Mouse (Mus musculus) stomach, embryonic 16.5 days (tissue): ENCODE measurements around the gene Pold3. TPM values are rescaled to one million over a fixed set of nuclear protein-coding genes. Genes with fewer than 3 reads are reported as not detected.

ENCODE experiments used
- polyA plus RNA-seq: library from polyadenylated mRNA; unstranded; fragments of >200 nt; fragmentation: Nextera tagmentation; extraction: Ambion mirVana; gene quantifications from 2 replicates; pipeline ENCODE4 v1.2.1, GENCODE M21; 2015

Gene Pold3
- polyA plus RNA-seq, 1 experiment from 2014 or later, result 47.8 TPM

Other genes starting within 250 kb of the Pold3 start
- 3.8 and 4.5 TPM in 2 replicates for gene Rnf169, start 141.1 kb downstream of the Pold3 start, polyA plus RNA-seq
- 0.48 and 0.90 TPM in 2 replicates for gene Chrdl2, start 115.4 kb downstream of the Pold3 start, polyA plus RNA-seq
- gene Lipt2, start 37.7 kb upstream of the Pold3 start, polyA plus RNA-seq, result 10.1 and 13.5 TPM in 2 replicates
- gene Kcne3, start 54.9 kb upstream of the Pold3 start, polyA plus RNA-seq, result 13.9 and 17.1 TPM in 2 replicates
- gene Pgm2l1, start 105.8 kb upstream of the Pold3 start, polyA plus RNA-seq, result 1.7 and 2.5 TPM in 2 replicates
- gene P4ha3, start 164.0 kb upstream of the Pold3 start, polyA plus RNA-seq, result 4.4 and 4.7 TPM in 2 replicates